Mouse (Mus musculus): Measurements from ENCODE around the gene Hoxb1. TPM values are rescaled to one million over a fixed set of nuclear protein-coding genes. Genes with fewer than 3 reads are reported as not detected.

Hoxb1 gene
- polyA plus RNA-seq, 1 experiment from 2014 or later, result 0.30 TPM

GRCm38 (mm10) chr11:96374810-96375209 is 9.3 kb downstream of the Hoxb1 start:
- WGBS, result 20% methylated on average over 7 of the region's 7 CpGs
- ATAC-seq (ENCODE audit: low FRiP score), result no peak
- H3K27me3 ChIP-seq, result peaks cover 81% of the 10 kb centered on the region

GRCm38 (mm10) chr11:96383381-96383780 is 17.8 kb downstream of the Hoxb1 start:
- no peaks in the 10 kb centered on the region for H3K36me3 ChIP-seq
- no peak overlapping the region for H3K4me3 ChIP-seq
- peaks cover 11% of the 10 kb centered on the region for H3K27me3 ChIP-seq
- ATAC-seq (ENCODE audit: low FRiP score), result no peak
- no peaks in the 10 kb centered on the region for H3K4me1 ChIP-seq (replicated peaks)
- H3K27ac ChIP-seq, result no peak overlapping the region
- 85% methylated on average over 5 of the region's 5 CpGs for WGBS
- no peak overlapping the region for H3K9ac ChIP-seq
- no peak overlapping the region for H3K4me2 ChIP-seq
- H3K9me3 ChIP-seq, result no peaks in the 10 kb centered on the region

More at GRCm38 (mm10) chr11:96374810-96375209, 9.3 kb downstream of the Hoxb1 start:
- Histone ChIP-seq H3K4me1 (replicated peaks) (peaks cover 4% of the 10 kb centered on the region; the same call in 1 of the 2 replicates), H3K9ac (no peak overlapping the region), H3K36me3 (no peaks in the 10 kb centered on the region), H3K4me2 (no peak overlapping the region), H3K4me3 (no peak overlapping the region), H3K9me3 (no peaks in the 10 kb centered on the region), H3K27ac (no peak overlapping the region)

GRCm38 (mm10) chr11:96387635-96388034 is 22.1 kb downstream of the Hoxb1 start:
- Histone ChIP-seq H3K4me1 (replicated peaks) (peaks cover 7% of the 10 kb centered on the region; the same call in 1 of the 2 replicates), H3K4me2 (no peak overlapping the region), H3K9ac (no peak overlapping the region), H3K9me3 (no peaks in the 10 kb centered on the region), H3K27me3 (no peaks in the 10 kb centered on the region), H3K4me3 (no peak overlapping the region), H3K27ac (no peak overlapping the region), H3K36me3 (no peaks in the 10 kb centered on the region)
- WGBS, result 91% methylated on average over 2 of the region's 2 CpGs
- ATAC-seq (ENCODE audit: low FRiP score), result no peak

GRCm38 (mm10) chr11:96396772-96397626 is 31.4 kb downstream of the Hoxb1 start:
- Histone ChIP-seq H3K36me3 (no peaks in the 10 kb centered on the region), H3K27me3 (0 out of 2 replicates have a peak, but pooled peaks cover 3% of the 10 kb centered on the region), H3K9ac (0 out of 2 replicates have a peak overlapping the region, but pooled peaks have one; percentile 14), H3K4me2 (no peak overlapping the region), H3K4me3 (no peak overlapping the region), H3K27ac (peak overlapping the region; percentile 42; the same call in 1 of the 2 replicates), H3K4me1 (replicated peaks) (peaks cover 14% of the 10 kb centered on the region), H3K9me3 (no peaks in the 10 kb centered on the region)
- no peak for ATAC-seq (ENCODE audit: low FRiP score)
- 11% methylated on average over 15 of the region's 15 CpGs for WGBS

- WGBS, result 55% methylated on average over 7 of the region's 7 CpGs
- H3K4me1 ChIP-seq (replicated peaks), result peaks cover 14% of the 10 kb centered on the region
- no peaks in the 10 kb centered on the region for H3K9me3 ChIP-seq
- H3K4me3 ChIP-seq, result no peak overlapping the region
- no peak overlapping the region for H3K4me2 ChIP-seq
- 0 out of 2 replicates have a peak, but pooled peaks cover 3% of the 10 kb centered on the region for H3K27me3 ChIP-seq
- no peak overlapping the region for H3K27ac ChIP-seq
- no peak overlapping the region for H3K9ac ChIP-seq
- no peak for ATAC-seq (ENCODE audit: low FRiP score)
- no peaks in the 10 kb centered on the region for H3K36me3 ChIP-seq
These were observed 32.3 kb downstream of the Hoxb1 start for GRCm38 (mm10) chr11:96397806-96398335.

- Histone ChIP-seq H3K4me3 (no peak overlapping the region), H3K4me2 (no peak overlapping the region), H3K27ac (no peak overlapping the region), H3K4me1 (replicated peaks) (peaks cover 18% of the 10 kb centered on the region), H3K9me3 (no peaks in the 10 kb centered on the region), H3K27me3 (0 out of 2 replicates have a peak, but pooled peaks cover 3% of the 10 kb centered on the region), H3K36me3 (no peaks in the 10 kb centered on the region), H3K9ac (no peak overlapping the region)
- no peak for ATAC-seq (ENCODE audit: low FRiP score)
- WGBS, result 22% methylated on average over 8 of the region's 8 CpGs
These were observed 34.4 kb downstream of the Hoxb1 start for GRCm38 (mm10) chr11:96399923-96400322.

- Histone ChIP-seq H3K4me3 (no peak overlapping the region), H3K4me2 (no peak overlapping the region), H3K36me3 (no peaks in the 10 kb centered on the region), H3K27ac (peak overlapping the region; percentile 50; the same call in 1 of the 2 replicates), H3K9me3 (no peaks in the 10 kb centered on the region), H3K9ac (no peak overlapping the region), H3K4me1 (replicated peaks) (peaks cover 25% of the 10 kb centered on the region), H3K27me3 (0 out of 2 replicates have a peak, but pooled peaks cover 6% of the 10 kb centered on the region)
- WGBS, result 61% methylated on average over 10 of the region's 10 CpGs
- ATAC-seq (ENCODE audit: low FRiP score), result no peak
These were observed 38.6 kb downstream of the Hoxb1 start for GRCm38 (mm10) chr11:96404016-96404604.

GRCm38 (mm10) chr11:96404831-96405230 is 39.3 kb downstream of the Hoxb1 start:
- Histone ChIP-seq H3K9ac (no peak overlapping the region), H3K4me3 (no peak overlapping the region), H3K27me3 (0 out of 2 replicates have a peak, but pooled peaks cover 6% of the 10 kb centered on the region), H3K9me3 (no peaks in the 10 kb centered on the region), H3K4me2 (no peak overlapping the region), H3K27ac (peak overlapping the region; percentile 50), H3K36me3 (no peaks in the 10 kb centered on the region), H3K4me1 (replicated peaks) (peaks cover 25% of the 10 kb centered on the region)
- ATAC-seq (ENCODE audit: low FRiP score), result no peak
- WGBS, result 85% methylated on average over 7 of the region's 7 CpGs

- Histone ChIP-seq H3K9me3 (no peaks in the 10 kb centered on the region), H3K9ac (no peak overlapping the region), H3K36me3 (no peaks in the 10 kb centered on the region), H3K27ac (no peak overlapping the region), H3K27me3 (0 out of 2 replicates have a peak, but pooled peaks cover 6% of the 10 kb centered on the region), H3K4me1 (replicated peaks) (peaks cover 25% of the 10 kb centered on the region), H3K4me3 (no peak overlapping the region), H3K4me2 (no peak overlapping the region)
- 52% methylated on average over 4 of the region's 4 CpGs for WGBS
- ATAC-seq (ENCODE audit: low FRiP score), result no peak
These were observed 40.0 kb downstream of the Hoxb1 start for GRCm38 (mm10) chr11:96405541-96405940.

GRCm38 (mm10) chr11:96407191-96408072 is 41.9 kb downstream of the Hoxb1 start:
- peak overlapping the region; percentile 53 for H3K4me2 ChIP-seq
- H3K27ac ChIP-seq, result peak overlapping the region; percentile 56
- 5% methylated on average over 36 of the region's 36 CpGs for WGBS
- peaks cover 25% of the 10 kb centered on the region for H3K4me1 ChIP-seq (replicated peaks)
- ATAC-seq (ENCODE audit: low FRiP score), result peak; percentile 74; the same call in 1 of the 2 replicates
- peak overlapping the region; percentile 62; the same call in 1 of the 2 replicates for H3K9ac ChIP-seq
- H3K9me3 ChIP-seq, result no peaks in the 10 kb centered on the region; the same call in 1 of the 2 replicates
- H3K4me3 ChIP-seq, result peak overlapping the region; percentile 26
- H3K36me3 ChIP-seq, result no peaks in the 10 kb centered on the region
- H3K27me3 ChIP-seq, result 0 out of 2 replicates have a peak, but pooled peaks cover 3% of the 10 kb centered on the region

GRCm38 (mm10) chr11:96408234-96409010 is 42.9 kb downstream of the Hoxb1 start:
- Histone ChIP-seq H3K4me2 (peak overlapping the region; percentile 53; the same call in 1 of the 2 replicates), H3K27ac (peak overlapping the region; percentile 56; the same call in 1 of the 2 replicates), H3K36me3 (no peaks in the 10 kb centered on the region), H3K9ac (peak overlapping the region; percentile 35; the same call in 1 of the 2 replicates), H3K4me1 (replicated peaks) (peaks cover 25% of the 10 kb centered on the region), H3K4me3 (no peak overlapping the region), H3K9me3 (no peaks in the 10 kb centered on the region; the same call in 1 of the 2 replicates), H3K27me3 (0 out of 2 replicates have a peak, but pooled peaks cover 3% of the 10 kb centered on the region)
- ATAC-seq (ENCODE audit: low FRiP score), result no peak
- WGBS, result 56% methylated on average over 14 of the region's 14 CpGs
